Mouse (Mus musculus) CH12.LX (cell line): ENCODE measurements at regions not wholly inside any gene's neighbourhood (a gene's known extent, or its start where the extent isn't known, plus 50 kb on each side); places are given as distances from the start of the nearest gene placed in this dataset.

ENCODE experiments used
- MAFK ChIP-seq: IDR thresholded peaks from 2 replicates; pipeline ENCODE4 v1.6.1; 2011; ENCODE audit warnings: low read length, improper control_type of control experiment; ENCODE audit not compliant: insufficient replicate concordance
- POLR2A ChIP-seq: IDR thresholded peaks from 2 replicates; pipeline ENCODE4 v1.6.1; 2011; ENCODE audit warnings: low read depth, mild to moderate bottlenecking, improper control_type of control experiment, low read length

DNA sequence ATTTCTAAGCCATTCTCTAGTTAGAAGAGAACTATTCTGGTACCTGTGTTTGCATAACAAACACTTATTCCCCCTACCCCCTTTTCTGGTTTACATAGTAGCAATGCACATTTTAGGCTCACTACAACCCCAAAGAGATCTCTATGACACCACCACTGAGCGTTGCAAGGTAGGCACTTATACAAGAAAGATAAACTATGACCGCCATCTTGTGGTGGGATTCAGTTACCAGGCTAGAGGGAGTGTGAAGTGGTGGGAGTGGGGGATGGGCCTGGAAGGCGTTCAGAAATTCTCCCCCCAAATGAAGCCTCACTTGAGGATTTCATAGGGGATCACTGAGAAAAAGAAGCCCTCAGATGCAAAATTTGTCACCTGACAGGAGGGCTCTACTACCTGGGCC lies 64.4 kb upstream of the Fst start:
- TF ChIP-seq POLR2A: no peak
- no peak for TF ChIP-seq MAFK
